Mouse (Mus musculus): Measurements from ENCODE around the gene Arhgap45.

The Arhgap45 gene

GRCm38 (mm10) chr10:80016511-80016910 is at the start of gene Arhgap45:
Arhgap45 (plus strand) TSS chr10:80016653.
- in situ Hi-C loops (cut with MboI; ENCODE audit: low pct_unique_long_range_greater_than_20kb in 1 of 2, low sequenced_read_pairs in 2 of 2, unreplicated experiment in 1 of 2) = no loop called here

DNA sequence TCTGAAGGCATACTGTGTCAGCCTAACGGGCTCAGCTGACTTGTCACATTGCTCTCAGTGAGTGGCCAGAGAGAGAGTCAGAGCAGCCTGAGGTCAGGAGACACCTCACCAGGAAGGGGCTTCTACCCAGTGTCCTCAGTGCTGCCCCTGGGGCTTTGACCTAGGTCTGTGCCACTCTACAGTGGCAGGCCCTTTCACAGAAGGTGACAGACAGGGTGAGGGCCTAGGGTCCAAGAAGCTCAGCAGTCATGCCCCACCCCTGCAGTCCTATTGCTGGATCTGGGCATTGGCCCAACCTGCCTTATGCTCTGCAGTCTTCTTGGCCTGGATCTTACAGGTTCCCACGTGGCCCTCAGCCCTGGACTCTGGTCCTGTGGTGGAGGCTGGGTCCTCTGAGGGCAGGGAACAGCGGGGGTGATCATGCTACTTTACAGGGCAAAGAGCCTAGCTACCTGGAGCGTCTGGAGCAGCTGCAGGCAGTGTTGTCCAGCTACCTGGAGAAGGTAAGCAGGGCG is 49.5 kb upstream of the Arhgap45 start:
- in situ Hi-C loops (cut with MboI; ENCODE audit: low pct_unique_long_range_greater_than_20kb in 1 of 2, low sequenced_read_pairs in 2 of 2, unreplicated experiment in 1 of 2) = no loop called here

GRCm38 (mm10) chr10:79968181-79968580 is 48.3 kb upstream of the Arhgap45 start:
- in situ Hi-C loops (cut with MboI; ENCODE audit: low pct_unique_long_range_greater_than_20kb in 1 of 2, low sequenced_read_pairs in 2 of 2, unreplicated experiment in 1 of 2) = no loop called here

- in situ Hi-C loops (cut with MboI; ENCODE audit: low pct_unique_long_range_greater_than_20kb in 1 of 2, low sequenced_read_pairs in 2 of 2, unreplicated experiment in 1 of 2) = no loop called here
Measured at GRCm38 (mm10) chr10:79969124-79969568, 47.3 kb upstream of the Arhgap45 start.

DNA sequence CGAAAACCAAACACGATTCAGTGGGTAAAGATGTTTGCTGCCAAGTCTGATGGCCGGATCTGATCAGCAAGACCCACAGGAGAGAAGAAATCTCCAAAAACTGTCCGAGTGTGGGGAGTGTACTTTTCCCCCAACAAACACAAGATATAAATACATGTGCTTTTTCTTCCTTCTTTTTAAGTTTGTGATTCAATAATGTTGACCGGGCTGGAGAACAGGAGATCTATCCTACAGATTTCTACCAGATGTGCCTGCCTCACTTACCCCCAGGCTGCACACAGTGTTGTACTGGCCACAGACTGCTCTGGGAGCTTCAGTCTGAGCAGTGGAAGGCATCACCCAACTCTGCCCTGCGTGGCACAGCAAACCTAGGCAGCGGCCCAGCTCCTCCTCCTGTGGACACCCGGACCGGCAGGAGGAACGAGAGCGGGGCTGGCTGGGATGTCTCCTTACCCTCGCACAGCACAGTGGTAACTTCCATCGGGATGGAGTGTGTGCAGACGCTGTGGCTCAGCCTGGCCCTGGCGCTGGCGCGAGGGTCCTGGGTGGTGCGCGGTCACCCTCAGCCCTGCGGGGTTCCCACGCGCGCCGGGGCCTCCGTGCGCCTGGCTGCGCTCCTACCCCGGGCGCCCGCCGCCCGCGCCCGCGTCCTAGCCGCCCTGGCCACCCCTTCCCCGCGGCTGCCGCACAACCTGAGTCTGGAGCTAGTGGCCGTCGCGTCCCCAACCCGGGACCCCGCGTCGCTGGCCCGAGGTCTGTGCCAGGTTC is 45.9 kb upstream of the Arhgap45 start, which contains the start of gene Grin3b:
TSS of gene Grin3b (plus strand) at position 301 of the 768 bp plus-strand sequence.
- in situ Hi-C loops (cut with MboI; ENCODE audit: low pct_unique_long_range_greater_than_20kb in 1 of 2, low sequenced_read_pairs in 2 of 2, unreplicated experiment in 1 of 2) = no loop called here

DNA sequence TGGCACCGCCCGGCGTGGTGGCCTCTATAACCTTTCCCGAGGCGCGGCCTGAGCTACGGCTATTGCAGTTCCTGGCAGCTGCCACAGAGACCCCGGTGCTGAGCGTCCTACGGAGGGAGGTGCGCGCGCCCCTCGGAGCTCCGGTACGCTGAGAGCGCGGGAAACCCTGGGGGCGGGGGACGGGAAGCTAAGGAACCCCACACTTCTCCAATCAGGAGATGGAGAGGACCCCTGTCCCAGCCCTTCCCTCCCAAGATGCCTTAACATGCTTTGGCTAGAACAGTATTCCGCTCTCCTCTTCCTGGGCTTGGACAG is 45.3 kb upstream of the Arhgap45 start:
- in situ Hi-C loops (cut with MboI; ENCODE audit: low pct_unique_long_range_greater_than_20kb in 1 of 2, low sequenced_read_pairs in 2 of 2, unreplicated experiment in 1 of 2) = no loop called here

DNA sequence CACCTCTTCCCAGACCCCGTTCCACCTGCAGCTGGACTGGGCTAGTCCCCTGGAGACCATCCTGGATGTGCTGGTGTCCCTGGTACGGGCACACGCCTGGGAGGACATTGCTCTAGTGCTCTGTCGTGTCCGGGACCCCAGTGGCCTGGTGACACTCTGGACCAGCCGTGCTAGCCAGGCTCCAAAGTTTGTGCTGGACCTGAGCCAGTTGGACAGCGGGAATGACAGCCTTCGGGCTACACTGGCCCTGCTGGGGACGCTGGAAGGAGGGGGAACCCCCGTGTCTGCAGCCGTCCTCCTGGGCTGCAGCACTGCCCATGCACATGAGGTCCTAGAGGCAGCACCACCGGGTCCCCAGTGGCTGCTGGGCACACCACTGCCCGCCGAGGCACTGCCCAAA is 43.6 kb upstream of the Arhgap45 start:
- in situ Hi-C loops (cut with MboI; ENCODE audit: low pct_unique_long_range_greater_than_20kb in 1 of 2, low sequenced_read_pairs in 2 of 2, unreplicated experiment in 1 of 2) = no loop called here

GRCm38 (mm10) chr10:79974087-79974486 is 42.4 kb upstream of the Arhgap45 start:
- in situ Hi-C loops (cut with MboI; ENCODE audit: low pct_unique_long_range_greater_than_20kb in 1 of 2, low sequenced_read_pairs in 2 of 2, unreplicated experiment in 1 of 2) = no loop called here

- in situ Hi-C loops (cut with MboI; ENCODE audit: low pct_unique_long_range_greater_than_20kb in 1 of 2, low sequenced_read_pairs in 2 of 2, unreplicated experiment in 1 of 2) = no loop called here
Measured at GRCm38 (mm10) chr10:79974668-79975067, 41.8 kb upstream of the Arhgap45 start.

- in situ Hi-C loops (cut with MboI; ENCODE audit: low pct_unique_long_range_greater_than_20kb in 1 of 2, low sequenced_read_pairs in 2 of 2, unreplicated experiment in 1 of 2) = no loop called here
Measured at GRCm38 (mm10) chr10:79976071-79976721, 40.3 kb upstream of the Arhgap45 start.

- in situ Hi-C loops (cut with MboI; ENCODE audit: low pct_unique_long_range_greater_than_20kb in 1 of 2, low sequenced_read_pairs in 2 of 2, unreplicated experiment in 1 of 2) = no loop called here
Measured at GRCm38 (mm10) chr10:79976722-79977107, 39.7 kb upstream of the Arhgap45 start.

DNA sequence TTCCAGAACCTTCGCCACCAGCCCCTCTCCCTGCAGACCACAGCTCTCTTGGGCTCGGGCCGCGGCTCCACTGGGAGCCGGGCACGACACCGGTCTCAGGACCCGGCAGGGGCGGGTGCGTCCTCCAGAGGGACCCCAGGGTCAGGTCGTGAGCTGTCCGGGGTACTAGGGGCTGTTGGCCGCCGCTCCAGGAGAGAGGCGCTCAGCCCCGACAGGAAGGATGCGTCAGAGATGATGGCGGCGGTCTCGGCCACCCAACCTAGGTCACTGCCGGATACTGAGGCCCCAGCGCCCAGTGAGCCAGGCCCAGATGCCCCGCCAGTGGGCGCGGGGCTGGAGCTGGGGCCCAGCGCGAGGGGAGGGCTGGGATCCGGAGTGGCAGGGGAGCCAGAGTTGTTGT is 39.1 kb upstream of the Arhgap45 start:
- in situ Hi-C loops (cut with MboI; ENCODE audit: low pct_unique_long_range_greater_than_20kb in 1 of 2, low sequenced_read_pairs in 2 of 2, unreplicated experiment in 1 of 2) = no loop called here

- in situ Hi-C loops (cut with MboI; ENCODE audit: low pct_unique_long_range_greater_than_20kb in 1 of 2, low sequenced_read_pairs in 2 of 2, unreplicated experiment in 1 of 2) = no loop called here
Measured at GRCm38 (mm10) chr10:79978061-79978460, 38.4 kb upstream of the Arhgap45 start.

GRCm38 (mm10) chr10:79979401-79980155 is 36.9 kb upstream of the Arhgap45 start:
- in situ Hi-C loops (cut with MboI; ENCODE audit: low pct_unique_long_range_greater_than_20kb in 1 of 2, low sequenced_read_pairs in 2 of 2, unreplicated experiment in 1 of 2) = no loop called here

GRCm38 (mm10) chr10:79983205-79983604 is 33.2 kb upstream of the Arhgap45 start:
- in situ Hi-C loops (cut with MboI; ENCODE audit: low pct_unique_long_range_greater_than_20kb in 1 of 2, low sequenced_read_pairs in 2 of 2, unreplicated experiment in 1 of 2) = no loop called here

DNA sequence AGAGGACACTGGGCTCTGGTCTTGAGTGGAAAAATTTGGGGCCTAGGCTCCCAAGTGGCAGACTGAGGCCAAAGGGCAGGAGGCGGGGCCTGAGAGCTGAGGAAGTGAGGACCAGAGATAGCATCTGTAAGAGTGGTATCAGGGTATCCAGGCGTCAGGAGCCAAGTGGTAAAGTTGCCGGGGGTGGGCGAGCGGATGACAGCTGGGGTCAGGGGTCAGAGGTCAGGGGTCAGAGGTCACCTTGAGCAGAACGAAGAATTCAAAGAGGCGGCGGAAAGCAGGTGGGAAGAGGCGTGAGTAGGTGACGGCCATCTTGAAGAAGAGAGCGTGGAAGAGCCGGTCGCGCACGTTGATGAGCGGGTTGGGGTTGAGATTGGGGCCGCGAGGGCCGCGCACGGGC is 32.8 kb upstream of the Arhgap45 start:
- in situ Hi-C loops (cut with MboI; ENCODE audit: low pct_unique_long_range_greater_than_20kb in 1 of 2, low sequenced_read_pairs in 2 of 2, unreplicated experiment in 1 of 2) = no loop called here

- in situ Hi-C loops (cut with MboI; ENCODE audit: low pct_unique_long_range_greater_than_20kb in 1 of 2, low sequenced_read_pairs in 2 of 2, unreplicated experiment in 1 of 2) = no loop called here
Measured at GRCm38 (mm10) chr10:79984195-79984816, 32.1 kb upstream of the Arhgap45 start, which contains the start of gene Tmem259. Tmem259 (minus strand) TSS chr10:79984330.

- in situ Hi-C loops (cut with MboI; ENCODE audit: low pct_unique_long_range_greater_than_20kb in 1 of 2, low sequenced_read_pairs in 2 of 2, unreplicated experiment in 1 of 2) = loop anchor here in 1 of 2 experiments (5.0 kb wide), 1 partner anchor 127 kb away; no protein-coding TSS in a partner anchor
Measured at GRCm38 (mm10) chr10:79984871-79985270, 31.6 kb upstream of the Arhgap45 start.
